Mouse (Mus musculus) kidney, adult 11 months (tissue): ENCODE results near the gene Slc25a22.
A peak's percentile ranks its signal among the peaks of the same experiment; 100 is the strongest.
"Not testable (repeated sequence)": the region's sequence is repeated elsewhere in the genome, so short reads cannot be mapped to it uniquely, and the experiment has no call there.

ENCODE experiments used
- DNase-seq: peaks from one replicate; pipeline ENCODE4 v3.0.0; 2022

Slc25a22 gene

DNA sequence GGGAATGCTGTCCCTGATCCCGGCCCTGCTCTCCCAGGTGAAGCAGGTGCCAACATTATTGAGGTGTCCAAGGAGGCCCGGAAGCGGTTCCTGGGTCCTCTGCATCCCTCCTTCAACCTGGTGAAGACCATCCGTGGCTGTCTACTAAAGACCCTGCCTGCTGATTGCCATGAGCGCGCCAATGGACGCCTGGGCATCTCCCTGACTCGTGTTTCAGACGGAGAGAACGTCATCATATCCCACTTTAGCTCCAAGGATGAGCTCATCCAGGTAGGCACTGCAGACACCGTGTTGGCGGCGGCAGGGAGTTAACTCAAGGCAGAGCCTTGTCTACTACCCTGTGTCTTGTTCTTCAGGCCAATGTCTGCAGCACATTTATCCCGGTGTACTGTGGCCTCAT is 19.5 kb upstream of the Slc25a22 start:
- peak; percentile 28 for DNase-seq

DNA sequence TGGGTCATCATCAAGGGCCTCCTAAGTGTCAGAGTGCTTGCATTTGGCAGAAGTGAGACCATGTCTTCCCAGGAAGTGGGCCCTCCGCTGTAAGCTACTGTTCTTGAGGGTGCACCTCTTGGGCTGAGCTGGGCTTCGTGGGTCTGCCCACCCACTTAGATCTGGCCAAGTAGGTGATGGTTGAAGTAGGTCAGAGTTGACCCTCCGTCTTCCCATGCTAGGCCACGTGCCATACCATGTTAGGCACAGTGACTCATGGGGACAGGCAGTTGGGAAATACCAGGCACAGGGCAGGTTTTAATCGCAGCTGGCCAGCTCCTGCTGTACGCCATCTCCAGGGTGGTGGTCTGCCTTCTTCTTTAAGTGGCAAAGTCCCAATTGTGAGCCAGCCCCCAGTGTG is 19.0 kb upstream of the Slc25a22 start:
- DNase-seq: peak; percentile 41

DNA sequence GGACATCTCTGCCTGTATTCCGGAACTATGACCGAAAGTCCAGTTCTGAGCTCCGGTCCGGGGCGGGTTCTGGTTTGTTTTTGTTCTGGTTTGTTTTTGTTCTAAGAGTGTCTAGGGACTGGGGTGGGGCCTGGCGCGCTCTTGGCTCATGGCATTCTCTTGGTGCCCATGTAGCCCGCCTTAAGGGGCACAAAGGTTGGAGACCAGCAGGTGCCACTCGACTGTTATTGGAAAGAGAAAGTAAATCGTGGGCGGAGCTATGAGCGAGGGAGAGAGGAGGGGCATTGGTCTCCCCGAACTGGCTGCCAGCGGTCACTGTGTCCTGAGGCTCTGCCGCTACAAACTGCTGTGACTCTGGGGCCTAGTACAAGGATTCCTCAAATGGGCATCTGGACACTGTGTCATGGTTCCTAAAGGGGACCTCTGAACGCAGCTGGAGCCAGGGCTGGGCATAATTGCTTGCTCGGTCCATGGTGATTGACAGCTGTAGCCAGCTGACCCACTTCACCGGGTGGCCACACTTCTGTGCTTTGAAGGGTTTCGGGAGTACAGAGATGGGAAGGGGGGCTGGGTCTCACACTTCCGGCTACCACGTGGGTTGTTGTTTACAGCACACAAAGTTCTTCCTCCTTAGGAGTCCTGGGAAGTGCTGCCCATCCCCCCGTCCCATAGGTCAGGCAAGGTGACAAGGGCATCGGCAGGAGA is 18.1 kb upstream of the Slc25a22 start:
- peak; percentile 94 for DNase-seq

DNA sequence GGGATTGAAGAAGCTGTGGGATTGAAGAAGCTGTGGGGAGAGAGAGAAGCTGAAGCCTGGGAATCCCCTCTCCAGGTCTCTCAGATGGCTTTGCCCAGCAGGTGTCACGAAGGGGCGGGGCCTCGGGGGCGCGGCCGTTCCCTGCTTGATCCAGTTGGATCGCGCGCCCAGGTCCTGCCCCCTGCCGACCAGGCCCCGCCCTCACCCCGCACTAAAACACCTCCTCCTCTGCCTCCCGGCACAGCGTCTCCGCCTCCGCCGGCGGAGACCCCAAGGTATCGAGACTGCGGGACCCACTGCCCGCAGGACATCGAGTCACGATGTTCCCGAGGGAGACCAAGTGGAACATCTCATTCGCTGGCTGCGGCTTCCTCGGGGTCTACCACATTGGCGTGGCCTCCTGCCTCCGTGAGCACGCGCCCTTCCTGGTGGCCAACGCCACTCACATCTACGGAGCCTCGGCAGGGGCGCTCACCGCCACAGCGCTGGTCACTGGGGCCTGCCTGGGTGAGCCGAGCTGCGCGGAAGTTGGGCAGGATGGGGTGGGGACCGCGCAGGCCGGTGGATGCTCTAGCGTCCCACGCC is 17.4 kb upstream of the Slc25a22 start, which contains the start of gene Pnpla2:
TSS of gene Pnpla2 (plus strand) at position 232 of the 585 bp plus-strand sequence.
- peak; percentile 94 for DNase-seq

DNA sequence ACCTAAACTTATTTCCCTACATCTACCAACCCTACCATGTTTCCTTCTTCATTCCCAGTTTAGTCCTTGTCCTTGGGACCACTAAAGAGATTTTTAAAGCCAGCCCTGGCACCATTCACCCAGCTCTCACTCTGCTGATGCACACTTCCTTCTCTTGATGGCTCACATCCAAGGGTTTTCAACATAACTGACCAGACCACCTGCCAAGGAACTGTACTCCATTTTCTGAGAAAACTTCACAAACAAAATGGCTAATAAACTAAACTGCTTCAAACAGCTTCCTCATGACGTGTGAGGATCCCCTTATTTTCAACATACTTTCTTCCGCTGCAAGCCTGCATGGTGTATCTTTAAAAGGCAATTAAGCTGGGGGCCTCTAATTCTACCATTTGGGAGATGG is 15.9 kb upstream of the Slc25a22 start:
- no peak for DNase-seq

DNA sequence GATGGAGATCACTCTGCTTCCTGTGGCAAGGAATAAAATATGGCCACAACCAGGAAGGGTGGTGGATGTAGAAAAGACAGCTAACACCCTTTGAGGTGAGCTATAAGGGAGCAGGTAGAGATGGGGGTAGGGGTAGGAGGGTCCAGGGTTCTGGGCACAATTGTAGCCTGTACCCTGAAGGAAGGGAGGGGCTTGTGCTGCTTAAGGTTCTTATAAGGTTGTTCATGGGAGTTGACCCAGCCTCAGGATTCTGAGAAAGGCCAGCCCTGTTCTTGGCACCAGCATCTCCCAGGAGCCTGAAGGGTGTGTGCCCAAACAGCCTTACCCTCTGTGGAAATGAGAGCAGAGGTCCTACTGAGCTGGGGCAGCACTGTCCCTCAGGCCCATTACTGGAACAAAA is 14.2 kb upstream of the Slc25a22 start:
- DNase-seq: no peak

DNA sequence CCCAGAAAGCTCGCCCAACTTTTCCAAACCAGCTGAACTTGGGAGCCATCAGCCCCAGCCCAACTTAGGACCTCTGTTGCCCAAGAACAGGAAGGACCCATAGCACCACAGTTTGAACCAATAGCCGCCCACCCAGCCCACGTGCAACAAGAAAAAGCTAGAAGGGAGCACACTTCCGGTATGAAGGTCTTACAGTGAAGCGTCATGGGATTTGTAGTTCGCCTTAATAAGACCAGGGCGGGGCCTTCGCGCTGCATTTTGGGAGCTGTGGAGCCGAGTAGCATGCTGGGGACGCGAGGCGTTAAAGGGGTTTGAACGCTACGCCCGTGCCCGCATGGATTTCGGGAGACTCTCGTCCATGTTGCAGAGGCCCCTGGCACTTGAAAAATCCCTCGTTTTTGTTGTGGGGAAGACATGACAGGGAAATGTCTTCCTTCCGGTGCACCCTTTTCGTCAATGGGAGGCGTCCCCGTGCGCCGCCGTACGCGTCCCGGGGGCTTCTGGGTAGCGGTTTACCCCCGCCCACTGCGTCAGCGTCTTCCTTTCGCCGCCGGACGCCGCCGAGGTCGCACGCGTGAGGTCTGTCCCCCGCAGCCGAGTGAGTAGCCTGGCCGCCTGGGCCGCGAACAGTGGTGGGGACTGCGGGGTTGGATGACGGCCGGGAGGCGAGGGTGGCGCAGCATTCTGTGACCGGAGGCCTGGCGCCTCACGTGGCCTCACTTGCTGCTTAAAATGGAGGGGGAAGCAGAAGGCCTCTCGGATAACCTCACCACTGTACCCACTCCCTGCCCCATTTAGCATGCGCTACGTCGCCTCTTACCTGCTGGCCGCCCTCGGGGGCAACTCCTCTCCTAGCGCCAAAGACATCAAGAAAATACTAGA is 9.7 kb upstream of the Slc25a22 start, which contains the start of gene Rplp2:
TSS of gene Rplp2 (plus strand) at position 261 of the 882 bp plus-strand sequence.
- DNase-seq: peak; percentile 94

DNA sequence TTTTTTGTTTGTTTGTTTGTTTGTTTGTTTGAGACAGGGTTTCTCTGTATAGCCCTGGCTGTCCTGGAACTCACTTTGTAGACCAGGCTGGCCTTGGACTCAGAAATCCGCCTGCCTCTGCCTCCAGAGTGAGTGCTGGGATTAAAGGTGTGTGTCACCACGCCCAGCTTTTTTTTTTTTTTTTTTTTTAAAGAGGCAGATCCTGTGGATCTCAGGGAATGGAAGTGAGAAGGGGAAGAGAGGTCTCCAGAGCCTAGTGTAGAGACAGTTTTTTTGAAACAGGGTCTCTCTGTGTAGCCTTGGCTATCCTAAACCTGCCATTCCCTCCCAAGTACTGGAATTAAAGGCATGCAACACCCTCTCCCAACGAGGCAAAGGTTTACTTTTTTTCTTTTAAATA is 8.7 kb upstream of the Slc25a22 start:
- DNase-seq: not testable (repeated sequence)

DNA sequence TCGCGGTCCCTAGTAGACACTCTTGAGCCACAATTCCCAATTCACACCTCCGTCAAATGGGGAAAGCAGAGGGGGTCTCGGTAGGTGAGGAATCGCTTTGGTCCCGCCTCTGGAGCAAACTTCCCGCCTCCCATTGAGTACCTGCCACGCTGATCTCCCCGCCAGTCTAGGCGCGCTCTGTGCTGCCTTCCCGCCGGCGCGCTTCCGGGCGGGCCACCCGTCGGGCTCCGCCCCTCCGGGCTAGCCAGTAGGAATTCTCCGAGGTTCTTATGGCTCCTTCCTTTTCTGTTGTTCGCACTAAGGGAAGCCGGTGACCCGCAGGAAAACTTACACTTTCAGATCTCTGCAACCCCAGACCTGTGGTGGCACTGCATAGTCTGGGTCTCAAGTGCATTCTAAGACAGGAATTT is 6.1 kb upstream of the Slc25a22 start, which contains the start of gene Pidd1:
TSS of gene Pidd1 (minus strand) at position 198 of the 410 bp plus-strand sequence.
- DNase-seq: peak; percentile 69

DNA sequence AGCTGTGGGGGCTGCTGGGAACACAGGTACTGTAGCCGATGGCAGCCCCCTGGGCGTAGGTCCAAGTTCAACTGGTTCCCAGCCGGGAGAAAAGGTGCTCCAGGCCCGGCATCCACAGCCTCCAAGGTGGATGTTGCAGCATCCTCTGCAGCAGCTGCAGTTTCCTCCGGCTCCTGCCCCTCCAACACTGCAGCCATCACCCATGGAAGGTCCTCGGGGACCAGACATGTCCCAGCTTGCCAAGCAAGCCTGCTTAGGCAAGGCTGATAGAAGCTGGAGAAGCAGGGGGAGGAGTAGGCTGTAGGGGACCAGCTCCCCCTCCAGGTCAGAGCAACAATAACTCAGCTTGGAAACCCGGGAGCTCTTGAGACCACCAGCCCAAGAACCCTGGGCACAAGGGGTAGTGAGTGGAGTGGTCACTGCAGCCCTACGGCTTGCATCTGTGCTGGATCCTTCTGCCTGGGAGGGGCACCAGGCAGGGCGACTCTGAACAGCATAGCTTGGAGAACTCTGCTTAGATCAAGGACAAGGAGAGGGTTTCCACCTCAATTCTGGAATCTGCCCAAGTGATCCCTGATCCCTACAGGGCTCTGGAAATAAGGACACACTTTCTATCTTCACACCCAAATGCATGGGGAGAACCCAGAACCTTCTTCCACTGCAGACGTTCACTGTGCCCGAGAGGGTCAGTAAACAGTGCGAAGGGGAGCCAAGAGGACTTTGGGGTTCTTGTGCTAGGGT is 5.6 kb upstream of the Slc25a22 start:
- peak; percentile 25 for DNase-seq

DNA sequence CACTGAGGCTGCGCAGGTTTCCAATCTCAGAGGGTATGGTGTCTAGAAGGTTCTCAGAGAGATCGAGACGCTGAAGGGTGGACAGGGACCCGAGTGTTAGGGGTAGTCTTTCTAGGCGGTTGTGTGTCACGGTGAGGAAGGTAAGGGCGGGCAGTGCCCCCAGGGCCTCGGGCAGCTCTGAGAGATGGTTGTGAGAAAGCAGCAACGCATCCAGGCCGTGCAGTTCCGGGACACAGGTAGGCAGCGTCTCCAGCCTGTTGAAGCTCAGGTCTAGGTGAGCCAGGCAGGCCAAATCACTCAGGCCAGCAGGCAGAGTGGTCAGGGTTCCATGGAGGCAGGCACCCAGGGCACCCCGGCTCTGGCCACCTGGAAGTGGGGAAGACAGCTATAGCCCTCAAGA is 4.5 kb upstream of the Slc25a22 start:
- no peak for DNase-seq

DNA sequence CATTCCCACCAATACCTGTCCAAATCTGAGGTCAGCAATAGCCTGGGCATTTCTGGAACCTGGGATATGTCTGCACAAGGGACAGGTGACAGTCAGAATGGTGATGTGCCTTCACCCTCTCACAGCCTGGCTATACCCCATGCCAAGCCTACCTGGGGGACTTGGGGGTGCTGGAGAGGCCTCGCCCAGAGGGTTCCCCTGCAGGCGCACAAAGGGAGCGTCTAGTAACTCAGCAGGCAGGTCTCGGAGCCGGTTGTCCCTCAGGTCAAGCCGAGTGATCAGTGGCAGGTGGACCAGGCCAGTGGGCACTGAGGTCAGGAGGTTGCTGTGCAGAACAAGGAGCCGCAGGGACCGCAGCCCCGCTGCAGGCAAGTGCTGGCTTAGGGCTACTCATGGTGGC is 3.8 kb upstream of the Slc25a22 start:
- DNase-seq: no peak

DNA sequence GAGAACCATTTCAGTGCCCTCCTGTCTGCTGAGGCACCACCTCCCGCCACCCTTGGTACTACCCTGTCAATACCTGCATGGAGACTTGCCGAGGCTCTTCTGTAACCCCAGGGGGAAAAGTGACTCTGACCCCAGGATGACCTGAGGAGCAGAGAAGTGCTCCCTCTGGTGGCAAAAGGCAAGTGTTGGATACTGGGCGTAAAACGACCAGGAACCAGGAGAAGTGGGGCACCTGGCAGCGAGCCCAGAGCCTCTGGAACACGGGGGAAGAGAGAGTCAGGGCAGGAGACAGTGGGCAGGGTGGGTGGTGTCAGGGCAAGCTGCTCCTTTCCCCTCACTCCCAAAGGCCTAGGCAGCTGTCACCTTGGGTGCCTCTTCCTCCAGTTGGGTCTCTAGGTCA is 2.9 kb upstream of the Slc25a22 start:
- peak; percentile 54 for DNase-seq

DNA sequence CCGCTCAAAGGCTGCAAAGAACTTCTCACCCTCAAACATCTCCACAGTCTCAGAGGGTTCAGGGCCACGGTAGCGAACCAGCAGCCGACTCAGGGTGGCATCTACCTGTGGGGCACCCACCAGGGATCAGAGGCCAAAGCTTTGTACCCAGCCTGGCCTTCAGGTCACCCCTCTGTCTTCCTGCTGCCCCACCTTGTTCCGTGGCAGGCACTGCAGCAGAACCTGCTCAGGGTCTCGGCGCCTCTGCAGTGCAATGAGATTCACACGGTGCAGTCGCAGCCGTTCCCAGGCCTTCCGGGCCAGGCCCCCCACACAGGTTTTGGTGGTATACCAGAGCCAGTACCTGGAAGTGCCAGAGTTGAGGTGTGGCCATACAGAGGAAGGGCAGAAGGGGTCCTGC is 2.1 kb upstream of the Slc25a22 start:
- no peak for DNase-seq

DNA sequence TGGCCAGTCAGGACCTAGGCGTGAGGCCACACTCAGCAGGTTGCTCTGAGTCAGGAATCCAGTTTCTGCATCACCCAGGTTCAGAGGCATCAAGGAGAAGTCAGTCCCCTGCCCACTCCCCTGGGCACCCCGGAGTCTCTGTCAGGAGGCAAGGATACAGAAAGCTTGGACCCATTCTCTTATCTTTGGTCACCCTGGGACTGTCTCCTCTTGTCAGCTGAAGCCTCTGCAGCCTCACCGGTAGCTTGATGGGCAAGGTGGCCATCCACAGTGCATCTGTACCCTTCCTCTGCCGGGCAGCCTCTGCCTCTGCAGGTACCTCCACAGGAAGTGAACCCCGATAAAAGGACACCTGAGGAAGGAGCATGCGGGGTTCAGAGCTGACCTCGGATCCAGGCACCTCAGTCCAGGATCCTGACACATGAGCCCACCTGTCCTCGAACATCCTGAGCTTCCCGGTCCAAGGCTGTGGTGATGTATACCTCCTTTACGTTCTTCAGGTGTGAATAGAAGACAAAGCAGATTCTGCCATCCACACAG is 1.5 kb upstream of the Slc25a22 start:
- DNase-seq: no peak

DNA sequence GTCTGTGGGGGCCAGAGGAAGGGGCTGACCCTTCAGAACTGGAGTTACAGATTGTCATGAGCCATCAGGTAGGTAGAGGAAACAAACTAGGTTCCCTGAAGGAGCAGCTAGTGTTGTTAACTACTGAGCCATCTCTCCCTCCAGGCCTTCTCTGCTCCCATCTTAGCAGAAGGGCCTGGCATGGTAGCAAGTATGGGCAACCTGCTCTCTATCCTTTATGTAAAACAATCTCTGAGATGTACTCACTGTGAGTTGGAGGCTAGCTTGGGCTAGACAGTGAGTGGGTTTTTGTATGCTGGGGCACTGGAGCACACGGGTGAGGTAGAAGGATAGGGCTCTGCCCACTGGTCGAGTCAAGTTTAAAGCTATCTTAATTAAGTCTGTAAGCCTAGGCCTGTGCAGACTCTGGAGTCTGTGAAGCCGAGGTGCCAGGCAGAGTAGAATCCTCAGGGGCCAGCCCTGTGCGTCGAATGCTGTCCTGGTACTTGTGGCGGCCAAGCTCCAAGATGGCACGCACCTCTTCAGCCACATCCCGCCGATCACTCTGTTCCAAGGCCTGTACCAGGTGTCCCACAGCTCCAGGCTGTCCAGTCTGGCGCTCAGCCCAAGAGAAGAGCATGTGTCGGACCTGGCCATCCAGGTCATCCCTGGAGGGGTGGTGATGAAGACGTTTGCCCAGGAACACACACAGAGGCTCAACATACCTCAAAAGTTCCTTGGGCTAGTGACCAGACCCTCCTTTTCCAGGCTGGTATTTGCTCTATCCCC is 693 bp upstream of the Slc25a22 start:
- no peak for DNase-seq

DNA sequence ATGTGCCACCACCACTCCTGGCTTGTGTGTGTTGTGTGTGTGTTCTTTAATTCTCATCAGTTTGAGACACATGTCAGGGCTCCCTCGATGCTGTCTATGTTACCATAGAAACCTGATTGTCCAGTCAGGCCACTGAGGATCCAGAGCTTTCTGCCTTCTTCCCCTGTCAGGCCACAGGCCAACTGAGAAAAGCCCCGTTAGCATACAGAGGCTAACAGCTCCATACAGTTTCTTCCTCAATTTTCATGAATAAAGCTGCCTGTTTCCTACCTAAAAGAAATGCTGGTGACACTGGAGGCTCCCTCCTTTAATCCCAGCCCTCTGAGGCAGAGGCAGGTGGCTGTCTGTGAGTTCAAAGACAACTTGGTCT is 1.2 kb downstream of the Slc25a22 start:
- DNase-seq: no peak

DNA sequence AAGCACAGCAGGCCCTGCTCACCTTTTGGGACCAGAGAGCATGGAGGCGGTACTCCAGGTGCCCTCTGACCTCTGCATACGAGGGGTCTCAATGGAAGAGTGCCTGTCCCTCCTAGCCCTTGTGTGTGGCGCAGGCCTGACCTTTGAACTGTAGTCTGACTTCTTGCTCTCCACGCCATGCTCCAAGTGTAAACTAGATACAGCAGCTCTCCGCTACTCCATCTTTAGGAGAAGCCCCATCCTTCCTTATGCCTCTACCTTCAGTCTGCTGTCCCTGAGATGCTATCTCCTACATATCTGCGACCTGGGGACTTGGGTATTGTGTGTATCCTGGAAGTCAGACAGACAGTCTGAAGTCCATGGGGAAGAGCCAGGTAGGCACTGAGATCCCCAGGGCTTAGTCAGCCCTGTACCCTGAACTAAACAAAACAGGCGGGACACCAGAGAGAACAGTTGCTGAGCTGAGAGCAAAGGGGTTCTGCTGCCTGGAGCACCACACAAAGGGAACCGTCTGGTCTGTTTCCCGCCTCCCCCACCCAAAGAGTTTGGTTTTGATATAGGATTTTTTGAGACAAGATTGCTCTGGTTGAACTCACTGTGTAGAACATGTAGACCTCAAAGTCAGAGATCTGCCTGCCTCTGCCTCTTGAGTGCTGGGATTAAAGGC is 1.7 kb downstream of the Slc25a22 start:
- no peak for DNase-seq

DNA sequence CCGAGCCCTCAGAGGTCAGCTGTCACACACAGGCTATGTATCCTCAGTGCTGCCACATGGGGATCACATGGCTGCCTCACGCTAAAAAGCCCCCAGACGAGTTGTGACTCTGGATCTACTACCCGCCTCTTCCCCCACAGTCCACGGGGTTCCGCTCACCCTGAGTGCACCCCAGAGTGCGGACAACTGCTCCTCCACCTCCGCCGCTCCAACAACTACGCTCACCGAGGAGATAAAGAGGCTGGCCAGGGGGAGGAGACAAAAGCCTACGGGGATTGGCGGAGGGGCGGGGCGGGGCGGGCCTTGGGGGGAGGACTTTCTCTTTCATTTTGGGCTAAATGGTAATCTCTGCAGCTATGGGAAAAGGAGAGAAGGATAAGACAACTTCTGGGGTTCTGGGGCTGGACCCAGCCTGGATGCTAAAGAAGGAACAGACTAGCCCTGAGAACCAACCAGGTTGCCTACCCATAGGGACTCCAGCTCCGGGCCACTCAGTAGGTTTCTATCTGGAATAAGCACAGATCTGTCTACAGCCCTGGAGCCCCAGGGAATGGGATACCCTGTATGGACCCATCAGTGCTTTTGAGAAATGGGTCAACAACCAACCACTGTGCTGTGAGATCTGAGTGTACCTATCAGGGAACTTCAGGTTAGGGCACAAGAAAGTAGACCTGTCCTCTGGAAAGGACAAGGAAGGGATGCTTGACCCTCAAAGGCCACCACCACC is 2.4 kb downstream of the Slc25a22 start:
- DNase-seq: no peak

DNA sequence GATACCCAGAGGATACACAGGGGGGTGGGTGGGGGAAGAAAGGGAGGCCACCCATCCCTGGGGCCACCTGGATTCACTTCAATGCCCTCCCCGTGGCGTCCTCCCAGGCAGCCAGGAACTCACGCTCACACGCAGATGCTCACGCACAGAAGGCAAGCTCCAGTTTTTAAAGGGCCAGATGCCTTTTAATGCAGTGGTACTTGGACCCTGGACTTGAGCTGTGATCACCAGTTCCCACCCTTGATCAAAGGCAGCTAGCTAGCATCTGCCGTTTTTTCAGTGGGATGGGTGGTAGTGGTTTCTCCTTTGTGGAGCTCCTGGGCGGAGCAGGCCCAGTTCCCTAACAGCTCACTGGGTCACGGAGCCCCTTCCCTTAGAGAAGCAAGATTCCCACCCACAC is 3.2 kb downstream of the Slc25a22 start:
- DNase-seq: peak; percentile 54
